Mouse (Mus musculus) myocyte (in vitro differentiated cells): Measurements from ENCODE around the gene Slc38a3.
A peak's percentile ranks its signal among the peaks of the same experiment; 100 is the strongest.

Experiments used
- CEBPB ChIP-seq: IDR thresholded peaks from 2 replicates; pipeline ENCODE4 v1.6.1; 2011; ENCODE audit warnings: mild to moderate bottlenecking, moderate library complexity; ENCODE audit not compliant: poor library complexity, insufficient read depth, severe bottlenecking
- MAX ChIP-seq: IDR thresholded peaks from one replicate; pipeline ENCODE4 v1.6.1; 2011; ENCODE audit warnings: low read depth, mild to moderate bottlenecking, control low read depth
- MYOG ChIP-seq, 3 experiments: IDR thresholded peaks; one replicate each; pipeline ENCODE4 v1.6.1; 2011; ENCODE audit warnings: control low read depth in 2 of 3, low read depth in 2 of 3, mild to moderate bottlenecking in 2 of 3; ENCODE audit not compliant: insufficient read length in 2 of 3, control insufficient read depth in 1 of 3, insufficient read depth in 1 of 3
- POLR2A ChIP-seq: IDR thresholded peaks from one replicate; pipeline ENCODE4 v1.6.1; 2011; ENCODE audit warnings: low read depth, mild to moderate bottlenecking, control low read depth, moderate library complexity; ENCODE audit not compliant: insufficient read length
- SRF ChIP-seq: IDR thresholded peaks from one replicate; pipeline ENCODE4 v1.6.1; 2011; ENCODE audit warnings: low read depth; ENCODE audit not compliant: control insufficient read depth, insufficient read length
- TCF3 ChIP-seq: IDR thresholded peaks from one replicate; pipeline ENCODE4 v1.6.1; 2011; ENCODE audit warnings: low read depth, control low read depth; ENCODE audit not compliant: insufficient read length
- USF1 ChIP-seq: IDR thresholded peaks from one replicate; pipeline ENCODE4 v1.6.1; 2011; ENCODE audit warnings: low read depth, mild to moderate bottlenecking, control low read depth, moderate library complexity

DNA sequence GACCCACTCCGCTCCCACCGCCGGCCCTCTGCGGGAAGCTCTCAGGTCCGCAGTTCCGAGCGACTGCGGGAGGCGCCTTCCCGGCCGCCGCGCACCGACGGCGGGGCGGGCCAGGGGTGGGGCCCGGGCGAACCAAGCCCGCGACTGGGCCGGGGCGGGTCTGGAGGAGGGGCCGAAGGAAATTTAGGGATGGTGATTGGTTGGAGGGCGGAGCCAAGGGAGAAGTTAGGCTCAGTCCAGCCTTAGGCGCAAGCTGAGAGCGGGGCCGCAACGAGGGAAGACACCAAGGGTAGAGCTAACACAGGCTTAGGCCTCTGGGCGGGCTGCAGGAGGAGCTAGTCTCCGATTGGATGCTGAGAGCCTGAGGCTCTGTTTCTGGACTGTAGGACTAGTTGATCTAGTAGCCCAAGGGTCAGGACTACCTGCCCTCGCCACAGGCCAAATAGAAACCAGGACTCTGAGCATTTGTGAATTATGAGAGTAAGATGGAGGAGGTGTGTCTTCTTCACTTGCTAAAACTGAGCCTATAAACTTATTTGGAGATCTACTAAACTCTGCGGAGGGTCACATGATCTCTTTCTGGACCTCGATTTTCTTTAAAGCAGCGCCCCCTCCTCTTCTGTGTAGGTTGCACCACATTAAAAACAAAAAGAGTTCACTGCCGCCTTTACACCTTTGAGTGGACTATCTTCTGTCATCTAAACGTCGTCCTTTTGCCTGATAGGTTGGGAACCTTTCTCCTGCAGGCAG, 33.9 kb downstream of the Slc38a3 start, which contains the start of gene Gnai2:
- TF ChIP-seq POLR2A, result peak; percentile 83
- TF ChIP-seq MYOG (IDR thresholded peaks at IDR 0.05; ENCODE audit: control insufficient read depth in 1 of 3, insufficient read depth in 1 of 3, insufficient read length in 2 of 3, low read depth in 2 of 3), result no peak
- no peak for TF ChIP-seq MAX
- TF ChIP-seq USF1, result peak; percentile 69
- no peak for TF ChIP-seq CEBPB
- TF ChIP-seq TCF3, result no peak
- TF ChIP-seq SRF, result no peak
